Mouse (Mus musculus) E14TG2a.4 (cell line): Measurements from ENCODE around the gene Tmem245.

ENCODE experiments used
- CTCF ChIP-seq: conservative IDR thresholded peaks from 2 replicates; pipeline ENCODE4 v1.5.1; 2014; ENCODE audit warnings: low read length
- NANOG ChIP-seq: IDR thresholded peaks from 2 replicates; pipeline ENCODE4 v1.6.1; 2014; ENCODE audit warnings: borderline replicate concordance, low read length, mixed read lengths
- POU5F1 ChIP-seq: IDR thresholded peaks from 2 replicates; pipeline ENCODE4 v1.6.1; 2014; ENCODE audit warnings: low read length, borderline replicate concordance

DNA sequence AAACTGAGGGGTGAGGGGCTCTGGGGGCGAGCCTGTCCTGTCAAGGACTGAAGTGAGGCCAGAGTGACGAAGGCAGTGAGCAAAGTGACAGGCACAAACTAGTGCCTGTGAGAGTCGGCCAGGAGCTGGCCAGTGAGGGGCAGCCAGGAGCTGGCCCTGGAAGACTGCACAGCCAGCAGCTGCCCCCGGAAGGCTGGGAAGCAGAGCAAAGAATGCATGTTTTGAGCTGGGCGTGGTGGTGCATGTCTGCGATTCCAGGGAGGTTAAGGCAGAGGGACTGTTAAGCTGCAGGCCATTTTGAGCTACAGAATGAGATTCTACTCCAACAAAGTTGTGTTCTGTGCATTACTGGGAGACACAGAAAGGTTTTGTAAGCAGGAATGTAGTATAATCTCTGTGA lies 96.5 kb downstream of the Tmem245 start:
- TF ChIP-seq CTCF, result no peak
- TF ChIP-seq POU5F1, result no peak
- TF ChIP-seq NANOG, result no peak
